Mouse (Mus musculus) ES-Bruce4 (cell line): ENCODE results near the gene Ssh1.

Experiments used
- CTCF ChIP-seq: IDR thresholded peaks from one replicate; pipeline ENCODE4 v1.8.1; 2011; ENCODE audit warnings: low read depth, low read length
- POLR2A ChIP-seq: IDR thresholded peaks from one replicate; pipeline ENCODE4 v1.8.1; 2011; ENCODE audit warnings: low read length; ENCODE audit not compliant: insufficient read depth

DNA sequence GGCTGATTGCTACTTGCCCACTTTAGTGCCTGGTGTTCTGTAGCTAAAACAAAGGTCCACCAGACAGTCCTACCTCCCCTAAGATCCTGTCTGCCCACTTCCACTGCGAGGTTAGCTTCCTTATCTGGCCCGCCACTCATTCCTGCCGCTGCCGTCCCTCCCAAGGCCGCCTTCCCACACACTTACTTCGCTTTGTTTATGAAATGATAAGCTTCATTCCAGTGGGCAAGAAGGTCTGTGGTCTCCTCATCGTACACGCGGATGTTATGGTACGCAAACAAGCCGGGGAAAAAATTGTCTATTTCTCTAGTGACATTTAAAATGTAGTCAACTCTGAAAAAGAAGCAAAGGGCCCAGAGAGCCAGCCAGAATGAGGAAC is 42.0 kb downstream of the Ssh1 start:
- TF ChIP-seq POLR2A (no peak), CTCF (no peak)
